ENCODE assay signal across 21 mouse cellular contexts in genomic region chr13:59915734-59916133, GRCm38 (mm10).
DNase-seq lines count a peak whose midpoint lies in the region; ATAC-seq lines count a peak whose summit lies in the region.
"Had no signal": no experiment of that assay in that cellular context is flagged by ENCODE, and none has a peak within 500 bp of the region (broad histone marks: within the 10 kb centered on the region; RNA-seq: fewer than 3 reads in every experiment).

No protein-coding gene starts in this region.

- no peaks in the 10 kb centered on the region; the same call in 1 of the 2 replicates for H3K4me1 ChIP-seq in kidney, embryonic 14.5 days (ENCODE audit: control insufficient read depth, insufficient read depth, low read length)
- H3K4me1 ChIP-seq in embryonic facial prominence, embryonic 15.5 days = peaks cover 2% of the 10 kb centered on the region; the same call in 1 of the 2 replicates
- H3K4me1 ChIP-seq in limb, embryonic 13.5 days = peaks cover 9% of the 10 kb centered on the region

- 45% methylated on average over 7 of the region's 7 CpGs for WGBS in kidney, embryonic 14.5 days
- WGBS in embryonic facial prominence, embryonic 15.5 days = 61% methylated on average over 7 of the region's 7 CpGs
- WGBS in limb, embryonic 13.5 days = 69% methylated on average over 7 of the region's 7 CpGs

- H3K4me2 ChIP-seq in kidney, embryonic 14.5 days (replicated peaks; ENCODE audit: low read depth, low read length) = no peak overlapping the region
- no peak overlapping the region for H3K4me2 ChIP-seq in embryonic facial prominence, embryonic 15.5 days (replicated peaks)
- H3K4me2 ChIP-seq in limb, embryonic 13.5 days (replicated peaks) = no peak overlapping the region
- H3K4me2 ChIP-seq: embryonic facial prominence, embryonic 12.5 days; heart, embryonic 11.5 days; heart, embryonic 15.5 days; hindbrain, embryonic 14.5 days had no signal

- no peaks in the 10 kb centered on the region for H3K36me3 ChIP-seq in kidney, embryonic 14.5 days (ENCODE audit: control insufficient read depth, insufficient read depth, low read length)
- no peaks in the 10 kb centered on the region for H3K36me3 ChIP-seq in embryonic facial prominence, embryonic 15.5 days
- H3K36me3 ChIP-seq in limb, embryonic 13.5 days = no peaks in the 10 kb centered on the region
- H3K36me3 ChIP-seq: embryonic facial prominence, embryonic 12.5 days; heart, embryonic 15.5 days; hindbrain, embryonic 10.5 days had no signal

- ATAC-seq in kidney, embryonic 14.5 days (ENCODE audit: low FRiP score, low TSS enrichment) = no peak
- no peak for ATAC-seq in embryonic facial prominence, embryonic 15.5 days (ENCODE audit: insufficient number of reproducible peaks, low FRiP score, low TSS enrichment, low read depth)
- peak; percentile 37; the same call in 1 of the 2 replicates for ATAC-seq in limb, embryonic 13.5 days (ENCODE audit: low FRiP score, low read depth)
- ATAC-seq: forebrain, embryonic 14.5 days had no signal

- peak overlapping the region; percentile 66 for H3K27ac ChIP-seq in kidney, embryonic 14.5 days (ENCODE audit: low read depth, low read length)
- 0 out of 2 replicates have a peak overlapping the region, but pooled peaks have one; percentile 22 for H3K27ac ChIP-seq in embryonic facial prominence, embryonic 15.5 days (replicated peaks)
- H3K27ac ChIP-seq in limb, embryonic 13.5 days = no peak overlapping the region
- H3K27ac ChIP-seq: heart, adult 2 months; heart, embryonic 15.5 days; hindbrain, embryonic 10.5 days; hindbrain, embryonic 14.5 days had no signal

- H3K4me3 ChIP-seq in kidney, embryonic 14.5 days (ENCODE audit: low read length) = no peak overlapping the region
- no peak overlapping the region for H3K4me3 ChIP-seq in embryonic facial prominence, embryonic 15.5 days (replicated peaks)
- H3K4me3 ChIP-seq in limb, embryonic 13.5 days = no peak overlapping the region
- H3K4me3 ChIP-seq: embryonic facial prominence, embryonic 12.5 days; heart, adult 2 months; heart, embryonic 15.5 days; hindbrain, embryonic 10.5 days had no signal

- DNase-seq in adrenal gland, postnatal 14 days = peak; percentile 35
- DNase-seq in adrenal gland, postnatal 10 days = no peak
- no peak for DNase-seq in kidney, adult 9 months
- no peak for DNase-seq in gastrocnemius, adult 18-20 months (ENCODE audit: low spot score)
- DNase-seq in retina, postnatal 1 day = no peak
- DNase-seq: cerebellum, adult 11 months; cerebellum, adult 8-10 months; cerebellum, postnatal 14 days; embryo, embryonic 11 days; gastrocnemius, postnatal 10 days; heart, adult 2 months; heart, postnatal 14 days had no signal

- H3K9ac ChIP-seq in kidney, embryonic 14.5 days (ENCODE audit: low read depth, low read length) = no peak overlapping the region
- H3K9ac ChIP-seq in embryonic facial prominence, embryonic 15.5 days = no peak overlapping the region
- no peak overlapping the region for H3K9ac ChIP-seq in limb, embryonic 13.5 days
- H3K9ac ChIP-seq: embryonic facial prominence, embryonic 12.5 days; heart, embryonic 15.5 days; hindbrain, embryonic 14.5 days had no signal

- no peaks in the 10 kb centered on the region for H3K9me3 ChIP-seq in kidney, embryonic 14.5 days (ENCODE audit: control insufficient read depth, low read length)
- H3K9me3 ChIP-seq in embryonic facial prominence, embryonic 15.5 days (replicated peaks) = no peaks in the 10 kb centered on the region
- H3K9me3 ChIP-seq in limb, embryonic 13.5 days = no peaks in the 10 kb centered on the region
- H3K9me3 ChIP-seq: embryonic facial prominence, embryonic 12.5 days; heart, embryonic 15.5 days; hindbrain, embryonic 10.5 days had no signal

- H3K27me3 ChIP-seq in kidney, embryonic 14.5 days (ENCODE audit: control insufficient read depth, insufficient read depth, low read length) = no peaks in the 10 kb centered on the region
- no peaks in the 10 kb centered on the region for H3K27me3 ChIP-seq in embryonic facial prominence, embryonic 15.5 days
- H3K27me3 ChIP-seq in limb, embryonic 13.5 days = no peaks in the 10 kb centered on the region
- H3K27me3 ChIP-seq: embryonic facial prominence, embryonic 12.5 days; heart, embryonic 15.5 days had no signal
